Mouse (Mus musculus) spleen, postnatal 36 days (tissue): ENCODE data around the gene Calcoco1.
A peak's percentile ranks its signal among the peaks of the same experiment; 100 is the strongest.

ENCODE experiments used
- DNase-seq, 2 experiments: peaks; one replicate each; pipeline ENCODE4 v3.0.0; 2022; ENCODE audit warnings: low spot score in 2 of 2, mixed read lengths in 1 of 2

Gene Calcoco1

GRCm38 (mm10) chr15:102721980-102722475 lies at the start of gene Calcoco1:
Calcoco1 (minus strand) TSS chr15:102722178.
- peak; percentile 92 to 94 for DNase-seq

DNA sequence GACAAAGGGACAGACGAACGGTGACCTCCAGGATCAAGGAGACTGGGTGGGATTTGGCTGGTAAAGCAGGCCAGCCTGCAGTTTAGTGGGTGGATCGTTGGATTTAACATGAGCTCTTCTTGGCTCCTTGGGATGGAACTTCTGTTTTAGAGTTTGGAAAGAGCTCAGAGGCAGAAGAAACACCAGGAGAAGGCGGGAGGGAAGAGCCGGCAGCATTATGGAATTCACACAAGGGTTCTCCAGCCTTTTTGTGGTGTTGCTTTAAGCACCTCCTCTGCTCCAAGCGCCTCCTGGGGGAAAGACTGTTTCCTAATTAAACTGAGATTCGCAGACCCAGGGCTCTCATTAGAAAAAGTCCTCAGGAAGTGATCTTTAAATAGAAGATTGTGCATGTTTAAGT lies 48.9 kb upstream of the Calcoco1 start:
- no peak for DNase-seq

GRCm38 (mm10) chr15:102765207-102765606 lies 43.2 kb upstream of the Calcoco1 start:
- DNase-seq, result no peak

DNA sequence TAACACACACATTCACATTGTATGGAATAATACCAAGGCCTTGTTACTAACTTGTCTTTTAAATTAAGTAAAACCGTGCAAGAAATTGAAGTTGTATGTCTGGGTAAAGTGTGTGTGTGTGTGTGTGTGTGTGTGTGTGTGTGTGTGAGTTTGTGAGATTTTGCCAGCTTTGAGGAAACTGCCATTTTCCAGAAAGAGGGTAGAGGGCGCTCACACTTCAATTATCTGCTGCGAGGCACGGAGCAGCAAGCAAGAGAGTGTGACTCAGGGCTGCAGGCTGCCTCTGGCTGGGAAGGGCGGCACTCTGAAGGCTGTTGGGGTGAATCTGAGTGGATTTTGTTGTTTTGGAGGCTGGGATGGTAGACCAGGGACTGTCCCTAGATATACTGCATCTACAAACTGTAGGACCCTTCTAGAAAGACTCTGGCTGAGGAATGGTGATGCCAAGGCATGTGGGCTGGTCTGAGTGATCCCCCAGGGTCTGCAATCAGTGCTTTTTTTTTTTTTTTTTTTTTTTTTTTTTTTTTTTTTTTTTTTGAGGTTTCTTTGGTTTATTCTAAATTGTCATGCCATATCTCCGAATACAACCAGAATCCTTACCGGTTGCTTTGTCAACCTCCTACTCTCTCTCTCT lies 39.9 kb upstream of the Calcoco1 start:
- no peak for DNase-seq

GRCm38 (mm10) chr15:102757686-102758085 lies 35.7 kb upstream of the Calcoco1 start:
- no peak for DNase-seq

- no peak for DNase-seq
Observed at GRCm38 (mm10) chr15:102755053-102755452, 33.1 kb upstream of the Calcoco1 start.

DNA sequence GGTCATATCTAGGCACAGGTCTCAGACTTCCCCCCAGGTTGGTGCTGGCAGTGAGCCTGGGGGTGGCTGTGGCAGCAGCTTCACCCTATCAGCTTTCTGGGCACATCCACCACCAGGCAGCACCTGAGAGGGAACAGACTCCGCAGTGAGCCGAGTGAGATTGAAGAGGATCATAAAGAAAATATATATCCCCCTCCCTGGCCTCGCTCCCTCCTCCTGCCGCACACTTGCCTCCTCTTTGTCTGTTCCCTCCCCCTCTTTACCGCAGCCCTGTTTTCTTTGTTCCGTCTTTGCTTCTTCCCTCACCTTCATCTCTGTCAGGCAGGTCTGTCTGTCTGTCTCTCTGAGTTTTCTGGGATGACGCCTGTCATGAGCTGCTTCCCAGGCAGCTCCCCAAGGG lies 32.4 kb upstream of the Calcoco1 start:
- DNase-seq, result no peak

DNA sequence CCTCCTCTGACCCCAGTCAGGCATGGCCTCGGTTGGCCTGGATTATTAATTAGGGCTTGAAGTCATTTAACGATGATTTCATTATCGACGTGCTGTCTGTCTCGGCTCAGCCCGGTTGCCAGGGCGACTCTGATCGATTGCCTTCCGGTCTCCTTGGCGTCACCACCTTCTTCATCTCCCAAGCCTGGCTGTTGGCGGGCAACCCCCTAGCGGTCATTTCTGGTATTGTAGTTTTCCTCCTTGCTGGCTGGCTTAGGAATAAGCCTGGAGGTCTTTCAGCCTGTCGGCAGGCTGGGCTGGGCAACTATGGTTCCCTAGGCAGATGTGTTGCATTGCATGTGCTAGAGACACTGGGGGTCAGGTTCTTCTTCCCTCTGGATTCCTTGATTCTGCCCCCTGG lies 31.2 kb upstream of the Calcoco1 start:
- DNase-seq, result peak in 1 of 2 experiments; percentile 9

DNA sequence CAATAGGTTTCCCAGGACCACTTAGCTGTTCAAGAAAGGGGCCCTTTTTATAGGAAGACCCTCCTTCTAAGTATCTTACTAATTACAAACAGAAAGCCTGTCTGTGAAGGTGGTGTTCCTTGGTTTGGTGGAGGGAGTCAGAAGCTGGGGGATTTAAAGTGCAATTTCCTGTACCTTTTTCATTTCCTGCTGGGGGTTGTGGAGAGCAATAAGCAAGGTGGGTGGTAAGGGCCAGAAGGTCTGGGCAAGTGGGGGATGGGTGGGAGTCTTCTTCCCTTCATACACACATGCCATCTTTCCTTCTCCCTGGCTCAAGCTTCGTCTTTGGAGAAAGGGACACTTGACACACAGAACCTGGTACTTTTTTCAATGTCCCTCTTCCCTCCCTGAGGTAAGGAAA lies 30.2 kb upstream of the Calcoco1 start:
- DNase-seq, result no peak

- DNase-seq, result no peak
Observed at GRCm38 (mm10) chr15:102750241-102750640, 28.3 kb upstream of the Calcoco1 start.

DNA sequence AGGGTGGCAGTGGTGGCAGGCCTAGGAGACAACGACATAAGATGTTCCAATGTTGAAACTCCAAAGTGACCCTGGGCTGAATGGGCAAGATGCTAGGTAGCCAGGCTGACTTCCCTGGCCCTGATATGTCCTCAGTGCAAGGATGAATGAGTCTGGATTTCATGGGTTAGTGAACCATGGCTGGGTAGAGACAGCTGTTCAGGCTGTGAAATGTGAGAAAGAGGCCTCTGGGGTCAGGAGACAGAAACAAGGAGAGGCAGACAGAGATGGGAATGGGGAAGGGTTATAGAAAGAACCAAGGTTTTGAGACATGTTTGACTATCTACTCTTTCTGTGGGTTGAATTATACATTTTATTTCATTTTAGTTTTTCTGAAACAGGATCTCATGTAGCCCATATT lies 27.1 kb upstream of the Calcoco1 start:
- DNase-seq, result no peak

DNA sequence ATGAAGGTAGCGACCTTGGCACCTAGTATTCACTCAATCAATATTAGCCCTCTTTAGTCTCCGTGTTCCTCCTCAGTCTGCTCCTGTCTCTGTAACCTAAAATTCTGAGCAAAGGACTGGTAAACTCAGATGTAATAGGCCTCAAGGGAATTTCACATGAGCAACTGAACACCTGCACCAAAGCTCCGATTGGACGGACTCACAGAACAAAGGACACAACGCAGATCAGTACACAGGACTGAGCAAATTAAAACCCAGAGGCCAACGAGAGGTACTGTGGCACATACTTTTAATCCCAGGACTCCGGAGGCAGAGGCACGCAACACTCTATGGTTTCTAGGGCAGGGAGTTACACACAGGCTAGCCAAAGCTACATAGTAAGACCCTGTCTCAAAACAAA lies 25.9 kb upstream of the Calcoco1 start:
- DNase-seq, result no peak

- DNase-seq, result no peak
Observed at GRCm38 (mm10) chr15:102747286-102747640, 25.3 kb upstream of the Calcoco1 start.

GRCm38 (mm10) chr15:102746488-102747285 lies 24.7 kb upstream of the Calcoco1 start:
- DNase-seq, result peak; percentile 24 to 43

DNA sequence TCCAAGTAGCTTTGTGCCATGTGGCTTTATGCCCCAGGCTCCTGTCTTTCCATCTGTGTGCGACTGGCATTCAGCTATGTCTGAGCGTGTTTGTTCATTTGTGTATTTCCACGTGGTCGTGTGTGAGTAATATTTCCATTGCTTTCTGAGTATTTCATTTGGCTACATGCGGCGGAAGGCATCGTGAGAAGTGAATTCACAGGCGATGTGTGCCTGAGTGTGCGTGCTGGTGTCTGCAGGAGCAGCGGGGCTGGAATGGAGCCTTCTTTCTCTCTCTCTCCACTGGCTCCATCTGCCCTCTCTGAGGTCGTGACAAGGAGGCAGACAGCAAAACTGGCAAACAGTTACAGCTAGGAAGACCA lies 24.1 kb upstream of the Calcoco1 start:
- no peak for DNase-seq

GRCm38 (mm10) chr15:102745387-102745786 lies 23.4 kb upstream of the Calcoco1 start:
- no peak for DNase-seq

DNA sequence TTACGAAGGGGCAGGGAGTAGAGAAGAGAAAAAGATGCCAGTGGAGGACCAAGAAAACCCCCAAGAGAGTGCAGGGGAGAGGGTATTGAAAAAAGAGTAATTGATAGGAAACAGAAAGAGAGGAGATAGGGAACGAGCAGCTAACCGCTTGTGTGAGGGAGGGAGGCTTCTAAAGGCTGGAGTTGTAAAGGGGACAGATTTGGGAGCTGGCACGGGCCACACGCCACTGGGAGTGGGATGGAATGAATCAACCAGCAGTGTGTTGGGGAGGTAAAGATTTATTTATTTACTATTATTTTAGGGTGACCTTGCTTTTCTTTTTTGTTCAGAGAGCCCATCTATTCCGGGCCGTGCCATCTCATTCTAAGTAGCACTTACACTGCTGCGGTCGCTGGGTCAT lies 22.9 kb upstream of the Calcoco1 start:
- no peak for DNase-seq

- no peak for DNase-seq
Observed at GRCm38 (mm10) chr15:102744416-102744815, 22.4 kb upstream of the Calcoco1 start.

DNA sequence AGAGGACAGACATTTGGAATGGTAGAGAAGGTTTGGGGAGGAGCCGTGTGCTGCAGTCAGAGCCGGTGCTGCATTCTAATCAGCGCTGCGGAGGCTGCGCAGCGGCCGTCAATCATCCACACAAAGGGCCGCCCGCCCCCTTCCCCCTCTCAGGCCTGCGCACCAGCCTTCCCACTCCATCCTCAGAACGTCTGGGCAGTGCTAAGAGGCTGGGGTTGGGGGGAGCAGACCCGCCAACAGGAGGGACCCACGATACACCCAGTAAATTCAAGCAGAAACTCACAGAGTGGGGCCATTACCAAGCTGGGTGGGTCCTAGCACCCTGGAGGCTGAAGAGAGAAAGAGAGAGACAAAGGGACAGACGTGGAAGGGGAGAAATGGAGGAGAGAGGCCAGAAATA lies 22.0 kb upstream of the Calcoco1 start:
- no peak for DNase-seq

GRCm38 (mm10) chr15:102743196-102743595 lies 21.2 kb upstream of the Calcoco1 start:
- DNase-seq, result no peak

DNA sequence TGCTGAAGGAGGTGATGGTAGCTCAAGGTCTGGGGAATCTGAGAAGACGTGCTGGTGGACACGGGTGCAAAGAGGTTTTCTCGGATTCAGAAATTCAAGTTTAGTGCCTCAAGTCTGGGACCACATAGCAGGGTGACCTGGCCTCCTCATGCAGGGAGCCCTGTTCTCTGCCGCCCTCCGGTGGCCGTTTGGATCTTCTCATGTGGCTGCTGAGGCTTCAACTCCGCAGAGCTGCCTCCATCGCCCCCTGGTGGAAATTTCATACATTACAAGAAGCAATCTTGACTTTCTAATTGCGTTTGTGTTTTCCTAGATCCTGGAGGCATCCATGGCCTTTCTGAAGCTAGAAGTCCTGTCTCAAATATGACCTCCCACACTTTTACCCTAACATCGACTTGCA lies 20.6 kb upstream of the Calcoco1 start:
- peak; percentile 83 to 85 for DNase-seq

- peak in 1 of 2 experiments; percentile 18 for DNase-seq
Observed at GRCm38 (mm10) chr15:102739520-102740297, 17.7 kb upstream of the Calcoco1 start.

GRCm38 (mm10) chr15:102738434-102738833 lies 16.5 kb upstream of the Calcoco1 start:
- no peak for DNase-seq
